Mouse (Mus musculus): ENCODE measurements around the gene Bean1.

Gene Bean1

GRCm38 (mm10) chr8:104172420-104172819 is 2.2 kb downstream of the Bean1 start:
- no peak for DNase-seq

DNA sequence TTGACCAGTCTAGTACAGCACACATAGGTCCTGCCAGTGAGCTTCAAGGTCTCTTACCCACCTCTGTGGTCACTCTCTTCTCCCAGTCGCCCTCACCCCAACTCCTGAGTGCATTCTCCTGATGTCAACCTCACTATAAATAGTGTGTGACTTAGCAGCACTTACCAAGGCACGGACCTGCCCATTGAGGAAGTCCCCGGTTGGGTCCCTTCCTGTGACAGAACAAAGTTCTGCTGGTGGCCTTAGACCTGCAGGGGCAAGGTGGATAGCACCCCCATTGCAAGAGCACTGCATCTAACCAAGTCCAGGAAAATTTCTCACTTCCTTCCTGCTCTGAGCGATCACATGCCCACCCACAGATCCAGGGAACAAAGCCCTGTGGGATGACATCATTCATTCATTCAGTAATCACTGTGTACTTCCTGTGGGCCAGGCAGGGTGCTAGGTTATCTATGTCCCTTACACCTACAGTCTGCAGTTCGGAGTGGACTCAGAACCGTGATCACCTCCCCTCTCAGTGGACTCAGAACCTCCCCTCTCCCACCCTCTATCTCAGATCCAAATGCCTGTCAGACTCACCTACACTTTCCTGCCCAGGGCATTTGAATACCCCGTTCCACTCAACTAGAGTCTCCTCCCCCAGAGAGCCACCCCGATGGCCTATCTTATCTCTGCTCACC is 5.7 kb downstream of the Bean1 start:
- no peak for DNase-seq

DNA sequence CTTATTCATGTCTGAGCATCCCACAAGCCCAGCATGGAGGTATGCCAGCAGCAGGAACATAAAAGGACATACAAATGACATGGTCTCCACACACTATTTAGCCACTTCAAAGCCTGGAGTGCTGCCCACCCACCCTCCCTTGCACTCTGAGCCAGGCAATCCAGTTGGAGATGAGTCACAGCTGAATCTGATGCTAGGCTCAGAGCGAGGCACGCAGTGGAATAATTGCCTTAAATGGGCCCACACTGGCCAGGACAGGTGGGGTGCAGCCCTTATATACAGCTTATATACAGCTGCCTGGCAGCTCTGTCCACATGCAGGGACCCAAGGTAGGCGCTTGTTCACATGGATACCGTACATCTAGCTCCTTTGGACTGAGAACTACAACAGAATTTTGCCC is 6.8 kb downstream of the Bean1 start:
- no peak for DNase-seq

GRCm38 (mm10) chr8:104184905-104185304 is 14.7 kb downstream of the Bean1 start:
- DNase-seq, result no peak

GRCm38 (mm10) chr8:104186827-104187226 is 16.6 kb downstream of the Bean1 start:
- DNase-seq, result no peak

DNA sequence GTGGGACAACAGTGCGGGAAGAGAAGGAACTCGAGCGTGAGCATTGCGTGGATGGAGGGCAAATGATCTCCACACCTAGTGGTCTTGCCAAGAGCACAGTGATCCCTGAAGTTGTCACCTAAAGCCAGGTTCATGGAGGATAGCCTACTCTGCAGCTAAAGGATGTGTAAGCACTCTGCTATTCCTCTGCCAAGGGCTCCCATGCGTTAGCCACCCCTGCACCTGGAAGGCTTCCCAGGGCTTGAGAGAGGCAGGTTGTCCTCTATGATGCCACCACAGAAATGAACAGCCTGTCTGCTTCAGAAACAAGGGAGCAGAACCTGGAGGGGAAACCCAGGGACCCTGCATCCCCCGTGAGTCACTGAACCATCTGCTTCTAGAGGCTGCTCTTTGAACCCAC is 17.4 kb downstream of the Bean1 start:
- no peak for DNase-seq

DNA sequence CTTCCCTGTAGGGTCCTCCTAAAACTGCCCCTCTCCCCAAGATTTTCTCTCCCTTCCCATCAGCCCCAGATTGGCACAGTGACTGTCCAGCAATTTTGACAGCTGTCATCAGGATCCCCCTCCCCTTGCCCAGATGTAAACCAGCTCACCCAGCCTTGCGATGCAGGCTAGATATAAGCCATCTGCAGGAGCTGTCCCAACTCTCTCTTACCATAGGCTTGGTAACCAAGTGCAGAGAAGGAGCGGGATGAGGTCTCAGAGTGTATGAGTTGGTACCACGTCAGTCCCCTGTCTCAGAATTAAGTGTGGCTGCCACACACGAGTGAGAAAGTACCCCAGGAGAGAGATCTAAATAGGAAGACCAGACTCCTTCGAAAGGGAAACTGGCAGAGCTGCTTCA is 18.2 kb downstream of the Bean1 start:
- no peak for DNase-seq

- no peak for DNase-seq
Observed at GRCm38 (mm10) chr8:104190777-104191468, 20.7 kb downstream of the Bean1 start.

- peak; percentile 58 to 64 for DNase-seq
Observed at GRCm38 (mm10) chr8:104191496-104191895, 21.3 kb downstream of the Bean1 start.

DNA sequence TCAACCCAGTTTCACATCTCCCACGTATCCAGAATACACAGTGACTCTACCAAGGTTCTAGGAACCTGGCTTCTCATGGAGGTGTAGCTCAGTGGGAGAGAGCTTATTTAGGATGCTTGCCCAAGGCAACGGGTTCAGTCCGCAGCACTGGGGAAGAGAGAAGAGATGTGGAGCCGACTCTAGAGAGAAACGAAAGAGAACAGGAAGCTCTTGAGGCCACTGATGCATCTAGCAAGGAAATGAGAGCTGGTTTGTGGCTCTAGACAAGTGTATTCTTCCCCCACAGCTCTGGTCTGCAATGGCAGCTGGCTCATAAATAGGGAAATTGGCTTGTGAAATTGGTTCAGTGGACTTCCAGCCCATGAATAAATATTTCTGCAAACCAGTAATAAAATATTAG is 29.6 kb downstream of the Bean1 start:
- DNase-seq, result no peak

DNA sequence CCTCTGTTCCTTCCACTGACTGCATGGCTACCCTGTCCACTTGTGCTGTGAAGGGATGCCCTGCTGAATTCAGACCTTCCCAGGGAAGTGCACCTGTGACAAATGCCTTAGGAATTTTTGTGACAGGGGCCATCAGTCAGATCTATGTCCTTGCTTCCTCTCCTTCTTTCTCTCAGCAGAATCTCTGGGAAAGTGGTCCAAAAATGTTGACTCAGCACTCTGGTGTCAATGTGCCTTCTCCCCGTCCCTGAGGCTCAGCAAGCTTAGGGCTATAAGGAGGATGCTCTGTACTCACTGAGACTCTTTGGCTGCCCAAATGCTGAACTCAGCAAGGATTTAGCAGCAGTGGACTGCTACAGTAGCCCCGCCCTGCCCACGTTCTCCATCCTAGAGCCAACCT is 31.4 kb downstream of the Bean1 start:
- DNase-seq, result no peak

DNA sequence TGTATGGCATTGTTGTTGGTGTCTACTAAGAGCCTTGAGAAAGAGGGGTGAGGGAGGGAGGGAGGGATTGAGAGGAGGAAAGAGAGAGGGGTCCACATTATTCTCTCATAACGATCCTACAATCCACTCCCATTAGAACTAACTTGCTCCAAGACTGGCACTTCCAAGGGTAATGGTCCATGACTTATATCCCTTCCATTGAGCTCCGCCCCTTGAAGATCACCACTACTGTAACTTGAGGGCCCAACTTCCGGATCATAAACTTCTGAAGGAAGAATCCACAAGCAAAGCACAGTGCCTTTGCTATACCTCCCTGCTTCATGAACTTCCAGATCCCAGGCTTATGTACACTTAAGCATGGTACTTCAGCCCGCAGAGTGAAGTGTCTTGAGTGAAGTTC is 32.1 kb downstream of the Bean1 start:
- no peak for DNase-seq

- DNase-seq, result no peak
Observed at GRCm38 (mm10) chr8:104205292-104205691, 35.0 kb downstream of the Bean1 start.

DNA sequence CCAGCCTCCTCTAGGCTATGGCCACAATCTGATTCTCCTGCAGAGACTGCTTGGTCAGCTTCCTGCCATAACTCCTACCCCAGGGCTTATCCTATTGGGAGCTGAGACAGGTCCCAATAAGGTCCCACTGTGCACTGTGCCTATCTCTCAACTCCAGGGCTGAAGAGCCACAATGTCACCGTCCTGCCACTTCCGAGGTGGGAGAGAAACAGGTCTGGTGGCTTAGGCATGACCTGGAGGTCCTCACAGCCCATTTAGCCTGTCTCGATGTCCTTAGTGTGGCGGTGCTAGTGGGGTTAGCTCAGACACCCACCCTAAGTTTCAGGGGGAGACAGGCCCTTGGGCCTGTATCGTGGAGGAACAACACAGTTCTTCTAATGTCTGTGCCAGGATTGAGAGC is 47.4 kb downstream of the Bean1 start:
- DNase-seq, result no peak

DNA sequence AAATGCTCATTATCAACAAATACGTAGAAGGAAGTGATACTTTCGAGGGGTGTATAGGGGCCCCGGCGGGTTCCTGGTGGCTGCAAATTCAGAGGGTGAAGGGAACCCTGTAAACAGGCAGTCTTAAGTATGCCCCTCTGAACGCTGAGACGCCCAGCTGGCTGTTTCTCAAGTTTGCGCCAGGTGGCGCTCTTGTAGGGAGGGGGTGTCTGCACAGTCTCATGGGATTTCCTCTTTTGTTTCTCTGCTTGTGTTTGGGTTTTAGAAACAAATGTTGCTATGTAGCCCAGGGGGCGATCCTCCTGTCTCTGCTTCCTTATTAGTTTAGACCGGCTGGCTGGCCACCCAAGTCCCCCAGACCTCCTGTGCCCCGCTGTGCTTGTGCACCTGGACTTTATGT is 48.8 kb downstream of the Bean1 start:
- DNase-seq, result peak; percentile 57 to 65

DNA sequence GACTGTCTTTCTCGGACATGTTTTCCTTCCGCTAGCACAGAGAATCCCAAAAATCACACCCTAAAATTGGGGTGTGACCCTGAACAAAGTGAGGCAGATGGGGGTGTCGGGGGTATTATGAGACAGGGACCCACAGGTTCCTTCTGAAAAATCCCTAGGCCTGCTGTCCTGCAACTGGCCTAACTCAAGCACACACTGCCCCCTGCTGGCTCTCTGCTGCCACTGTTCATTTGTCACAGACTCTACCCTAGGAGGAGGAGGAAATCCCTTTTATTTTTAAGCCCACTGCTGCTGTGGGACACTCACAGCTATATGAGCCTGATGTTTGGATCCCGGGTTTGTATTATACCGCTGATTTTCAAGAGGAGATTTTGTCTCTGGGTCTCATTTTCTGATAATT is 49.6 kb downstream of the Bean1 start:
- peak; percentile 86 to 88 for DNase-seq

DNA sequence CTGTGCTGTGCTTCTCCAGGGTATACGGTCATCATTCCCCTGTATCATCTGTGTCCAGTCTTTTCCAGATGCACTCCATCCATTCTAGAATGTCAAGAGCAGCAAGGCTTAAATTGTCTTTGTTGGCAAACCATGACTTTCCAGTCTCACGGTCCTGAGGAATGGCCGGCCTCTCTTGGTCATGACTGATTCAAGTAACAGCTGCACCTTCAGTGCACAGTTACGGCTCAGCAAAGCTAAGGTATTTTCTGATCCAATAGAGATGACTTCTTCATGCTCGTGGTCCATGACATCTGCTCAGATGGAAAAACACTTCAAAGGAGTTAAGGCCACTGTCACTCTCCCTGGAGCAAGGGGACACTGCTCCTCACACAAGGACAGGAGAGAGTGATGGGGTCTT is 56.8 kb downstream of the Bean1 start:
- no peak for DNase-seq

DNA sequence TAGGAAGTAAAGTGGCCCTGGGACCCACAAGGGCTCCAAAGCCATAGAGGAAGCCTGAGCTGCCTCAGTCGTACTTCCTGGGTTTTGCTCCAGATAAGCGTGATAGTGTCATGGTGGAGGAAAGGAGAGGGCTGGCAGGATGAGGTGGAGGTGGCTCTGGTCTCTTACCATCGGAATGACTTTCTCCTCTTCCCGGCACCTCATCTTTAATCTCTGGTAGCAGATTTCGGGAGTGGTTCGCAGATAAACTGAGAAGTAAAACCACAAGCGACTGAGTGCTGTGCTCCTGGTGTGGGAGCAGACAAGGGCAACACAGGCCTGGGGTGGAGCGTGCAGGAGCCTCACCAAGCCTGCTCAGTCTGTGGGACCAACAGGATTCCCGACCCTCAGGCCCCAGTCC is 60.1 kb downstream of the Bean1 start:
- no peak for DNase-seq

- DNase-seq, result no peak
Observed at GRCm38 (mm10) chr8:104232039-104232438, 61.8 kb downstream of the Bean1 start.

DNA sequence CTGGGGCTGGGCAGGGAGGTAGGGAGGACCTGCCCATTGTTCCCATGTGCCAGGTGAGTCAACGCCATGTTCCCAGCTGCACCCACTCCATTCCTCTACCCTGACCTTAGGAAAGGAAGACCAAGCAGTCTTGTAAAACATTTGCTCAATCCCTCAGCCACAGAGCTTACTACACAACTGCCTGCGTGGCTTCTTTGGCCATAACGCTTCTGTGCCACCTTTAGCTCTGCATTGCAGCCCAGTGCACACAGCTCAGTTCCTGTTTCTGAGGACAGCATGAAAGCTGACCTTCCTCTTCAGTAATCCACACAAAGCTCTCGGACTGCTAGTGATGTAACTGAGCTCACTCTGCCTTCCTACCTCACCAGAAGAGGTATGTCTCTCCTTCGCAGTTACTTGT is 62.7 kb downstream of the Bean1 start:
- DNase-seq, result no peak

DNA sequence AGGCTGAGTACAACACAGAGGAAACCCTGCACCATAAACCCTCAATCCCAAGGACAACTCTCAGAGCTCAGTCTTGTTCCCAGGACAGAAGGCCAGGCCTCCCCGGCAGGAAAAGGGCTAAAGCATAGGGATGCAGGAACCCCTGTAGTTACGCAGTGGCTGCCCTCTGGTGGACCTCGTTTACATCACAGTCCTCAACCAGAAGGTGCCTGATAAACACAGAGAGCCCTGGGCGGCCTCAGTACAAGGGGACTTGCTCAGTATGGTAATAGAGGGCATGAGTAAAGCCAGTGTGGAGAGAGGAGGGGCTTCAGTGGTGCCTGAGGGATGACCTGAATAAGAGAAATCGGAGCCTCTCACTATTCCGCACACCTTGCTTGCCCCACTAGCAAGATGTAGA is 64.3 kb downstream of the Bean1 start:
- DNase-seq, result peak; percentile 55 to 59

DNA sequence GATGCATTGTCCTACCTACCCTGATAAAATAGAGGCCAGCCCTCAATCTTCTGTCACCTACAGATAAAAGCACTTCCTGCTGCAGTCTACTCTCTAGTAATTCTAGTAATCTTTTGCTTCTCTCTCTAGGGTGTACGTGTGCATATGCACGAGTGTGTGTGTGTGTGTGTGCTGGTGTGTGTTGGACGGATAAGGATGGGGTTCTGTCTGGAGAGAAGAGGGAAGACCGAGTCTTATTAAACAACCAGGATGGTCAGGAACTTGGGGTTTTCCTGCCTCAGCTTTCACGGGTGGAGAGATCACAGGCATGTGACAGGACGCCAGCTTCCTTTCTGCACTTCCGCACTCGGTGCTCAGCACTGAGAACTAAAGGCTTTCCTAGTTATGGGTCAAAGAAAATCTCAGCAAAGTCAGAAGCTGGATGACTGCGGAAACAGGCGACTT is 69.2 kb downstream of the Bean1 start:
- DNase-seq, result no peak

- no peak for DNase-seq
Observed at GRCm38 (mm10) chr8:104242038-104242644, 71.9 kb downstream of the Bean1 start.

DNA sequence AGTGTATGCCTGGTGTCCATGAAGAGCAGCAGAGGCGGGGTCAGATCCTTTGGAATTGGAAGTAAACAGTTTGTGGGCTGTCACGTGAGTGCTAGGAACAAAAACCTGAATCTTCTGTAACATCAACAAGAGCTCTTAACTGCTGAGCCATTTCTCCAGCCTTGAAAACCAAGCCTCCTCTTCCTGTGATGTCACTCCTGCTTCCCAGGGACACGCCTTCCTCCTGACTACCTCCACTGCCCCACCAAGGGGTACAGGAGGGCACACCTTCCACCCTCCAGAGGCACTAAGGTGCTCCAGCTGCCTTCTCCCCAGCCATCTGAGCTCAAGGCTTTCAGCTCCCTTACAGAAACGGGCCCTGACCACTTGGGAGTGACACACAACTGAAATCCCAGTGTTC is 76.4 kb downstream of the Bean1 start:
- no peak for DNase-seq
